Mouse (Mus musculus): ENCODE measurements around the gene Clasrp.
A peak's percentile ranks its signal among the peaks of the same experiment; 100 is the strongest.

Gene Clasrp

DNA sequence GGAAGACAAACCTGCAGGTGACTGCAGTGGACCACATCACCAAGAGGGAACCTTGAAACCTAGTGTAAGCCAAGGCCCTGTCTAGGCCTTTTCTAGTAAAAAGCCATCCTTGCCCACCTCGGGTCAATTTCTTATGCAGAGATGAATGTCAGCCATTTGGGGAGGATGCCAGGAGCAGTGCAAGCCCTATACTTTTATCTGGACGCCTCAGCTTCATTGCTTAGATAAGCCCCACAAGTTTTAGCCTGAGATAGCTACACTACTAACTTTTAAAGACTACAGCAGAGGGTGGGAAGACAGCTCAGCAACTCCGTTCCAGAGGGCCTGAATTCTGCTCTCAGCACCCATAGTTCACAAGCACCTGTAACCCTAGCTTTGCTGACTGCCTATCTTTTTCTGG lies 40.4 kb downstream of the Clasrp start:
- peak; percentile 63 for DNase-seq (ENCODE audit: extremely low read depth, low read depth)

DNA sequence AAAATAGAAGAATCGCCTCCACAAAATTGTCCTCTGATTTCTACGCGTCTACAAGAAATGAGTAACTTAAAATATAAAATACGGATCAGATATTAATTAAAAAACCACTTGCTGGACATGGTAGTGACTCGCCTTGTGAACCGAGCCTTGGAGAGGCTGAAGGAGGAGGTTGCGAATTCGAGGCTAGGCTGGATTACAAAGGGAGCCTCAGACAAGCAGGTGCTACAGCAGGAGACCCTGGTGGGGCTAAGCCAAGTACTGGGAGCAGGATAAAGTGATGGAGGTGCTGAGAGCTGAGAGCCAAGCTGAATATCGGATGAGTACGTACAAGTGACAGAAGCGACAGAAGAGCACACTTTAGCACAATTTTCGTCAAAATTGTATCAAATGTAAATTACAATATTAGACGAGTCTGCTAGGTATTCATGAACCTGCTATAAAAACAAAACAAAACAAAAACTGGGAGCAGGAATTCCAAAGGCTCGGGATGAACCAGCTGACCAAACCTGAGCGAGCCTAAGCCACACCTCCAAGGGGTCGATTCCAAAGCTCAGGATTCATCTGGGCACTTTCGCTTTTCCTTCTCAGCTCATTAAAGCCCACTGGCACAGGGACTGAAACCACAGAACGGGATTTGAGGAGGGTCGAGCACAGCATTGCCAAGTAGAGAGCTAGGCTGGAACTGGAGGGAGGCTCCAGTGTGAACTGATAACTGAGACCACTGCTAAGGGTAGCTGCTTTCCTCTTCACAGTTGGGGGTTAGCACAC lies 41.5 kb downstream of the Clasrp start, which contains the start of gene Ppp1r37:
Gene Ppp1r37, minus strand, starts transcription at position 434 of the 768 bp plus-strand sequence.
- no peak for DNase-seq (ENCODE audit: extremely low read depth, low read depth)

DNA sequence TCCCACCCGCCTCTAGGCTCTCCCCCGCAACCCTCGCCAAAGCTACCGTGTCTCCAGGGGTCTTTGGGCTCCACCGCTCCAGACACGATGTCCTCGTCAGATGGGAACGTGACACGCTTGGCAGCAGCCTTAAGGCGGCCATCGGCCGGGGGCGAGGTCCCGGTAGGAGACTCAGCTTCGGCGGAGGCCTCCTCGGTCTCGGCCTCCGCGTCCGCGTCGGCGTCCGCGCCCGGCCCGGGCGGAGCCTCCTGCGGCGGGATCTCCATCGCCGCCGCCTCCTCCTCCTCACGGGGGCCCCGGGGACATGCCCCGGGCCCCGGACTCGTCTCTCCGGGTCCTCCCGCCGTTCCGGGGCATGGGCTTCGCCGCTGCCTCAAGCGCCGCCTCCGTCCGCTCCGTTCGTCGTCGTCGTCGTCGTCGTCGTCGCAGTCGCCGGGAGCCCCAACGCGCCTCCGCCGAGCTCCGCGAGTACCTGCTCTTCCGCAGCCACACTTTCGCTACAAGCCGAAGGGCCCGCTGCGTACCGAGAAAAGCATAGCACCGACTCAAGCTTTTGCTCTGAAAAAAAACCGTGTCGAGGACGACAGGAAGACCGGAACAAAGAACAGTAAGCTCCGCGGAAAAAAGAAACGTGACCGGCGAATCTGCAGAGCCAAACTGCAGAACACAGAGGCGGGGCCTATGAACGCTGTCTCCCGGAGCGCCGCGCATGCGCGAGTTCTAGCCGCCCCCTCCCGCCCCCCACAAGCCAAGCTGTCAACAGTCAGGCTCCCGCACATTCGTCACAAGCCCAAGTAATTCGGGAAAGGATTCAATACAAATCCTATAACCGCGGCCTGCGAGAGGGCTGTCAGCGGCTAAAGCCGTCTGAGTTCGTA lies 42.3 kb downstream of the Clasrp start:
- peak; percentile 86 for DNase-seq (ENCODE audit: extremely low read depth, low read depth)

DNA sequence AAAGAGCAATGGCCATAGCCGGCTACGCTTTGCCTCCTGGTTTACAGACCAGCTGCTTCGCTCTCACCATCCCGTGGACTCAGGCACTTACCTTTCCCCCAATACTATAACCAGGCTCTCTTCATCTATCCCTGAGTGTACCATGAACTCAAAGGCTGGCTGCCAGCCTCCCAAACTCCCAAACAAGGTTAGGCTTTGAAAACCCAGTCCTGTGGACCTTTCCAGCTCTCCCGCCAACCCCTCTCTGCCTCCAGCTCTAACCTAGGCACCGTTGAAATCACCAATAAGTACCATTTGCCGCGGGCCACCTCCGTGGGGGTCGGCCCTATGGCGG lies 42.9 kb downstream of the Clasrp start:
- DNase-seq (ENCODE audit: extremely low read depth, low read depth), result no peak

DNA sequence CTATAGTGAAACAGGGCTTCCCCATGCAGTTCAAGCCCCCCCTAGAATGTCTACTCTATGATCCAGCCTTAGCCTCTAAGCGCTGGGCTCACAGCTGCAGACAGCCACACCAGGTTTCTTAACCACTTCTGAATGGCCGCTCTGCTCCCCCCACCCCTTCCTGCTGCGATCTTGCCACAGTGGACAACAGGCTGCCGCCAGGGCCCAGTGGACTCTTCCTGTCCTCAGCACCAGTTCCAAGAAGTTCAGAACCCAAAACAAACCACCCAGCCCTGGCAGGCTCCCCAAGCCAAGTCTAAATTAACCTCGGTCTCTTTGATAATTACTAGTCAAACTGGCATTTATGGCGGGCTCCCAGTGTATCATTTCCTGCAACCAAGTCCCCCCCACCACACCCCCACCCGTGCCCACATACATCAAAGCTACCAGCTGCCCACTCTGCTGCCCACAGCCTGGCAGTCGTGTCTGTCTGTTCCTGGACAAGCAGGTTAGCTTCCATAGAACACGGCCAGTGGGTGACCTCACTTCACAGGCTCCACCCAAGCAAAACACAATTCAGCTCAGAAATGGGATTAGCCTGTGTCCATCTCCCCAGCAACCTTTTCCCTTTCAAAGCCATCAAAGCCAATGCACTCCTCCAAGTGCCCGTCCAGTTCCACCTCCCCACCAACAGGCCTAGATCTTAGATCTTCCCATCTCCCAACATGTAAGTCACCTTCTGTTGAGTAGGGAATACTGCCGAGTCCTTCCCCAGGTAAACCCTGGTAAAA lies 43.6 kb downstream of the Clasrp start:
- DNase-seq (ENCODE audit: extremely low read depth, low read depth), result no peak

DNA sequence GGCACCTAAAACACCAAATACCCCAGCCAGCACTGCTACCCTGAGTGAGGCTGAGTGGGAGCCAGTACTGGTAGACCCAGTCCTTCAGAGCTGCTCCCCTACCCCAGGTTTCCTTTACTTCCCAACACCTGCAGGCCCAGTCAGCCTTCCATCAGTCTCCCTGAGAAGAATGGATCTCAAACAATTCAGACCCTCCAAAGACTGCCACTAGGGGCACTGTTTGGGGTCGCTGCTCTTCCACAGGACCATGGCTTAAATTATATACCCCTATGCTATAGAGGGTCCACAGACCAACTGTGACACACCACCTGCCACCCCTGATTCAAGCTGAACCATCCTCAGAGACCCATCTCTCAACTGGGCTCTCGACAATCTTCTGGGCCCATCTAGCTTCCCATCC lies 45.3 kb downstream of the Clasrp start:
- DNase-seq (ENCODE audit: extremely low read depth, low read depth), result no peak

DNA sequence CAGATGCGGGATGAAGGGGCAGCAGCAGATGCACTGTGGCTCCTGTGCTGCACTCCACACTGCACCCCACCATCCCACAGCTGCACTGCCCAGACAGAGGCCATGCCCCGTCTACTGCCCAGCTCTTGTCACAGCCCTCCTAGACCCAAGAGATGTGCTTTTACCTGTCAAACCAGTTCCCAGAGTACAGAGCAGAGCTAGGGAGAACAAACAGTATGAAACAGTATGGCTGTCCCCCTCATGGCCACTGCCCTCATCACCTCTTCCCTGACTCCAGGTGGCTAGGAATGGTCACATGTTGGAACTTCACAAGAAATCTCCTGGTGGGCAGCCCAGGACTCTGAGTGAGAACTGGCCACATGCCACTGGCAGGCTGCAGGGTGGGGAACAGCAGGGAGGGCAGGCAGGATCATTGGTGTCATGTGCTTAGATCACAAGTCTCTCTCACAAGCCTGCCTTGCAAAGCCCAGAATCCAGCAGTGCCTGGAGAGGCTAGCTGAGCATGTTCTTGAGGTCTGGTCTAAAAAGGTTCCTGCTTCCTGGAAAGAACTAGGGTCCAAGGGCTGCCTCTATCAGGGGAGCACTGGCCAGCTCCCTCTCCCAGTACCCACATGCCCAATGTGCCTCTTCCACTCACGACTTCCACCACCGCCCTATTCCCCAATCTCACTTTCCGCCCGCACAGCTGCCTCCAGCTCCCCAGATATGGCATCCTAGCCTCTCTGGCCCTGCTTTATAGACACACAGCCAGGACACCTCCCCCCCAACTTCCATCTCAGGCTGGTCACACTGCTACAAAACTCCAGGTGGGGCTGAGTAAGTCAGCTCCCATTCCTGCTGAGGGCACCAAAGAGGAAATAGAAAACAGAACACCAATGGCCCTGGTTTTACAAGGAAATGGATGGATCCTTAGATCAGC lies 46.0 kb downstream of the Clasrp start:
- DNase-seq (ENCODE audit: extremely low read depth, low read depth), result no peak

DNA sequence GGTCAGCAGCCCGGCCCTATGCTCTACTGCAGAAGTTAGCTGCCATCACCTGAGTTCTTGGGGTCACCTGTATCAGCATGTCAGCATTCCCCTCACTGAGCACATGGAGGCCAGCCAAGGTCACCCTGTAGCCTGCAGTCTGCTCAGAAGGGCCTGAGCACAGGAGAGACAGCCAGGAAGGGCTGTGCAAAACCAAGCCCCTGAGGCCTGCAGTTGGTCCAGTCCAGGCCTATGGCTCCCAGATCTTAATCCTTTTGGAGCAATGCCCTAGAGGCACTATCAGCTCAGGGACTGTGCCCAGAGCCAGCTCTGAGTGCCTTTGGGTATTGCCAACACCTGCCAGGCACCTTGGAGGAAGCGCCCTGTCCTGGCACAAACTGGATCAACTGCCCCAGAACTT lies 47.2 kb downstream of the Clasrp start:
- no peak for DNase-seq (ENCODE audit: extremely low read depth, low read depth)

DNA sequence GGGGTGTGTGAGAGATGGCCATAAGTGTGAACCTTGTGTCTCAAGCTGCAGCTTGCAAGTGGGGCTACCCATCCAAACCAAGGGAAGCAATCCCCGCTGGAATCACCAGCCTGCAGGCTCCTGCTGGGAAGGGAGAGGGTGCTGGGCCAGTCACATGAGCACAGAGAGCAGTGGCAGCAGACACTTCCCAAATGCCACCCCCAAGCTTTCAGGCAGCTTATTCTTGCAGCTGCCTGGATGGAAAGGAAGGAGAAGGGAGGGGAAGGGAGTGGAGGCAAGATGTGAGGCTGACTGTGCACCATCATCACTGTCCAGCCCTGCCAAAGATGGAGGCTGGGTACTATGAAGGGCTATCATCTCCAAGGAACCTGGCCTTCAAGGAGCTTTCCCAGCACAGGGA lies 50.1 kb downstream of the Clasrp start:
- DNase-seq (ENCODE audit: extremely low read depth, low read depth), result no peak

DNA sequence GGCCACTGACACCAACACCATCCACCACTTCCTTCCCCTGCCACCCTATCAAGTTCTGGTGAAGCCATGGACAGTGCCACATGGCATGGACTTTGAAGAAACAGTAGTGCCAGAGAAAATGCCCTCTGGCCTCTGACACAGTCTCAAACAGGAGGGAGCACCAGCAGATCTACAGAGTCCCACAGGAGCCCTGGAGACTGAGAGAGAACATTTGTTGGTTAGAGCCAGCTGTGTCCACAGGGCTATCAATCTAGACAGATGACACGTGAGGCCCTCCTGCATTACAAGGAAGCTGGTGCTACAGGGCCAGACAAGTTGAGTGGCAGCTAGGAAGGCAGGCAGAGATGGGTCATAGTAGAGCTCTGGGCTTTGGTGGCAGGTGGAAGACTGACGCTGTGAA lies 51.8 kb downstream of the Clasrp start:
- DNase-seq (ENCODE audit: extremely low read depth, low read depth), result no peak

DNA sequence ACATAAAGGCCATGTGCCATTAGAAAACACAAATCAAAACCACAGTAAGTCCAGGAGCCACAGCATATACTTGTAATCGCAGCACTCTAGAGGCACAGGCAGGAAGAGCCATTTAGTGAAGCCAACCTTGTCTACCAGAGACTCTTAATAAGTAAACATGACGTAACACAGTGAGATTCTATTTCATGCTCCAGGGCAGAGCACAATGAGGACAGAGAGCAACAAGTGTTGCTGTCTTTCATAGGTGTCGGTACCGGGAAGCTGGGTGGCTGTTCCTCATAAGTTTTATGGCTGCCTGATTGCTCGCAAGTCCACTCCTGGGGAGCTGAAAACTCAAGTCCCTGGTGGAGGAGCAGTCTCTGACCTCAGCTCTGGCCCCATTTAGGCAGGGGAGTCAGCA lies 52.7 kb downstream of the Clasrp start:
- DNase-seq (ENCODE audit: extremely low read depth, low read depth), result no peak

DNA sequence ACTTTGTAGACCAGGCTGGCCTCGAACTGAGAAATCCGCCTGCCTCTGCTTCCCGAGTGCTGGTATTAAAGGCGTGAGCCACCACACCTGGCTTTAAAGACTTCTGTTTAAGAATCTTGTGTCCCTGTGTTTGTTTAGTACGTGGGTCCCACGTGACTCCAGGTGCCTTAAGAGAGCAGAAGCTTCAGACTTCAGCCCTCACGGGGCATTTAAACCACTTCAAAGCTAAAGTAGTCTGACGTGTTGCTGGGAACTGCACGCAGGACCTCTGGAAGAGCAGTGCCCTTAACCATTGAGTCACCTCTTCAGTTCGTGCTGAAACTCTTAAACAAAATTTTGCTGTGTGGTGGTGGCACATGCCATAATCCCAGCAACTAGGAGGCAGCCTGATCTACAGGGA lies 54.9 kb downstream of the Clasrp start:
- DNase-seq (ENCODE audit: extremely low read depth, low read depth), result no peak

DNA sequence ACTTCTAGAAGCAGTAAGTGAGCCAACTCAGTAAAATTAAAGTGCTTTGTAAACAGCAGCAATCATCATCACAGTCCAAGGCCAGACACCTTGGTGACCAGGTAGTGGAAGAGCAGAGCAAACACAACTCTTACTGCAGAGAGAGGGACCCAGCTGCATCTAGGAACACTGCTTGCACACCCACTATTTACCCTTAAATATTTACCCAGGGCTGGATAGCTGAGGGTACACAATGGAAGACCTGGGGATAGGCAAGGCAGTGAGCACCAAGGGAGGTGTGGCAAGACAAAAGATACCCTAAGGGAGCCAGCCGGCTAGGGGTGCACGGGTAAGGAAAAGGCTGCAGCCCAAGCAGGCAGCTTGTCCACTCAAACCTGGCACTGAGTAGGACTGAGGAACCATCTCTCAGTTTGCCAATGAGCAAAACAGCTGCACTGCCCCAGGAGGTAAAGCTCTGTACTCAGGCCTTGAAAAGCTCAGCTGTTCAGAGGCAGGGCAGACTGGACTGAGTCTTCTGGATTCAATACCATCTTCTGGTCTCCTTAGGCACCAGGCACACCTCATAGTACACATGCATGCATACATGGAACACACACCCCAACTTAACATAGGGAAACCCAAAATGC lies 56.8 kb downstream of the Clasrp start:
- no peak for DNase-seq (ENCODE audit: extremely low read depth, low read depth)

DNA sequence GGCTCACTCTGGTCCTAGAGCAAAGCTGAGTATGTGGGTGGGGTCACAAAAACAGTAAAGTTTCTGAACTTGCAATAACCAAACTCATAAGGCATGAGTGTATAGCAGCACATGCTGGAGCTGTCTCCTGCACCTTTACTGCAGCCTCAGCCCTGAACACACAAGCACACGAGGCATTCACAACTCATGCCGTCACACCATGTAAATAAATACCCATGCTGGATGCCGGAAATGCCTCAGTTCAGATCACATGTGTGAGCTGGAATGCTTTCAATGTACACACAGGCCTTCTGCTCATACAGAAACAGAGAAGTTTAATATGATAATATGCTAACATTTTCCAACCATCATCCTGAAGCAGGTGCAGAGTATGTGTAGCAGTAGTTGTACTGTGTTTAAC lies 58.3 kb downstream of the Clasrp start:
- DNase-seq (ENCODE audit: extremely low read depth, low read depth), result no peak

DNA sequence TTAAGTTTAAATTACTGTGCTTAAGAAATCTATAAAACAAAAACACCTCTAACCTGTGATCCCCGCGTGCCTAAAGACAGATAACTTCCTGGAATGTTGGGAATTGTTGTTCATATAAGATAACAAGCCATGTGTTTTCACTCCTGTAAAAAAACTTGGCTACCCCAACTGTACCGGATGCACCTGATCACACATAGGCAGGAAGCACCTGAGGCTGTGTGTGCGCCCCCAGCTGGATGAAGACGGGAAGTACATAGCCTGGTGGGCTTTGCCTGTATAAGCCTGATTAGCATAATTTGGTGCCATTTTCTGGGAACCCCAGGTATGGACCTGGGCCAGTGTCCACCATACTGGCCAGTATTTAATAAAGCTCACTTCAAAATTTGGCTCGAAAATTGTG lies 60.7 kb downstream of the Clasrp start:
- DNase-seq (ENCODE audit: extremely low read depth, low read depth), result no peak

DNA sequence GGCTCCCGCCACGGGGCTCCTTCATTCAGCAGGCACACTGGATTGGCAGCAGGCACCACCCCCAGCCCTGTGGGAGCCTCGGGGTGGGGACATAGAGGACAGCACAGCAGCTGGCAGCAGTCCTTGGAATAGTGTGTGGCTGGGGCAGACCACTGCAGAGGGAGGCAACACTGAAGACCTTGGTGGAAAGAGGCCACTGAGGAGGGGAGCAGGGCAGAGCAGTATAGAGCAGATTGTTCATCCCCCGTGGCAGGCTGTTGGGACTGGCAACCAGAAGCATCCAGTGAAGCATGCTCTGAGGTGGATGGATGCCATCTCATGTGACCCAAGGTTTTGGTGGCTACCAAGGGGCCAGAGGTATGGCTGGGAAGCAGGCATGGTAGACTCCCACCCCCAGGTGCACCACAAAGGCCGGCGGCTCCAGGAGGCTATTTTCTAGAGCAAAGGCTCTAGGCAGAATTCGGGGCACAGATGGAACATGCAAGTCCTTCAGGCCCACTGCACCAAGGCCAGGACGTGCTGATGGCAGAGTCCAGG lies 62.1 kb downstream of the Clasrp start:
- DNase-seq (ENCODE audit: extremely low read depth, low read depth), result no peak

DNA sequence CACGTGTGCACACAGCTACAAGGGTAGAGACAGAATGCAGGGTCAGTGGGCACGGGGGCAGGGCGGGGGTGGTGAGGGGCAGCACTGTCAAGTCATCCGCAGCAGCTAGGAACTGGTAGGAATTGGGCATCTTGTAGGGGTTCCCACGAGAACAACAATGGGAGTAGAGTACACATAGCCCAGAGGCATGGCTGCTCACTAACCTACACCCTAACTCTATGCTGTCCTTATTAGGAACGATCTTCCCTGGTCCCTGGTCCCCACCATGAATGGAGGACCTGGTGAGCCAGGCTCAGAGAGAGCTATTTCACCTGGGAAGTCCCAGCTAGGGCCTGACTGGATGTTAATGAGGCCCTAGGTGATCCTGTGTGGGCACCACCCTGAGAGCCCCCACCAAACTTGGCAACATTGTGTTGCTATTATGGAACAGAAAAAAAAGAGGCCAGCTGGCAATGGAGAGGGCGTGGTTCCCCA lies 62.6 kb downstream of the Clasrp start:
- no peak for DNase-seq (ENCODE audit: extremely low read depth, low read depth)

DNA sequence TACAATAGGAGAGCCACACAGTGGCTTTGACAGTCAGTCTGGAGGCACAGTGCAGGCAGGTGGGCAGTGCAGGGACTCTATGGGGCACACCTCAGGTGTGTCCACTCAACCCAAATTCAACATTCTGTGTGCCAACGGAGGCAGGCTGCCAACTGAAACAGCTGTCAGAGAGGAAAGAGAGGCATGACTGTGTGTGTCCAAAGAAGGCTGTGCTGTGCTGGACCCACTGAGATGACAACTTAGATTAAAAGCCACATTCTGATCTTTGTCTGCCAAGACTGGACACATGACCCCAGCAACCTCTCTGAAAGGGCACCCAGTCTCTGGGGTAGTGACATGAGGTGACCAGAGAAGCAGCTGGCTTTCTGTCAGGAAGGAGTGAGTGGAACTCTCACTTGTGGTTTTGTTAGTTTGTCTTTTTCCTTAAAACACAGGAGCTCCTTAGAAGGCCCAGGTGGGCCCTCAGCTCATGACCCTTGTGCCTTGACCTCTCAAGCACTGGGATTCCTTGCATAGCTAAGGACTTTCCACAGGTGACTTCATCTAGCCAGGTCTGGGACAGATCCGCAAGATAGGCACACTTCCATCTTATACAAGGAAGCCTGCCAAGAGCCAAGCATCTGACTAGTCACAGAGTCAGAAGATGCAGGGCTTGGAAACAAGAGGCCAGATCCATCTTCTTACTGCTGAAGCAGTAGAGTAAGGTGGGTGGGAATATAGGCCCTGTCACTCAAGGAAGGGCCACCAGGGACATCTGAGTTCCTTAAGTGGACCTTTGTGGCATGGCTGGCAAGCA lies 63.3 kb downstream of the Clasrp start:
- no peak for DNase-seq (ENCODE audit: extremely low read depth, low read depth)

DNA sequence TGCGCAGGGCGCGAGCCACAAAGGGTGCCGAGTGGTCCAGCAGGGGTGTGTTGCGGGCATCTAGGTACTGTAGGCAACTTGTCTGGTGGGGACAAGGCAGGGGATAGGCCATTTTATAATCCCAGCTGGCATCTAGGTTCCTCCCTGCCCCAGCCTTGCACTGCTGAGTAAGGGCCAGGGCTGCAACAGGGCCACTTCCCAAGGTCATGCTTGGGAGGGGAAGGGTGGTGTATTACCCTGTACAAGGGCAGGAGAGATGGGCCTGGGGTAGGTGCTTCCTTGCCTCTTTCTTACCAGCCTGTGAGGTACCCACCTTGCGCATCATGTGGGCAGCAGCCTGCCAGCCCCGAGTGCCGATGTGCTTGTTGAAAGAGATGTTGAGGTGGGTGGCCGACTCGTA lies 69.6 kb downstream of the Clasrp start:
- DNase-seq (ENCODE audit: extremely low read depth, low read depth), result no peak
